Mouse (Mus musculus): ENCODE results near the gene Ppfibp1.

The Ppfibp1 gene

DNA sequence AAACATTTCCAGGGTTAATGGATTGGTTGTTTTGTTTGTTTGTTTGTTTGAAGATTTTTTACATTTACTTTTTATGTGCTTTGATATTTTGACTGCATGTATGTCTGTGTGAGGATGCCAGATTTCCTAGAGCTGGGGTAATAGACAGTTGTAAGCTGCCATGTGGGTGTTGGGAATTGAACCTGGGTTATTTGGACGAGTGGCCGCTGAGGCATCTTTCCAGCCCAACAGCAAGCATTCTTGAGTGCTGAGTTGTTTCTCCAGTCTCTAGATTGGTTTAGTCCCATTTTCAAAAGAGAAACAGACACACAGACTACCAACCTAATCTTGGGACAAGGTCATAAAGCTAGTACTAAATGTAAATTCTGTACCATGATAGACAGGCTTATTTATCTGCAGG, 22.5 kb downstream of the Ppfibp1 start:
- ATAC-seq (ENCODE audit: insufficient number of reproducible peaks, low FRiP score, low TSS enrichment): no peak

DNA sequence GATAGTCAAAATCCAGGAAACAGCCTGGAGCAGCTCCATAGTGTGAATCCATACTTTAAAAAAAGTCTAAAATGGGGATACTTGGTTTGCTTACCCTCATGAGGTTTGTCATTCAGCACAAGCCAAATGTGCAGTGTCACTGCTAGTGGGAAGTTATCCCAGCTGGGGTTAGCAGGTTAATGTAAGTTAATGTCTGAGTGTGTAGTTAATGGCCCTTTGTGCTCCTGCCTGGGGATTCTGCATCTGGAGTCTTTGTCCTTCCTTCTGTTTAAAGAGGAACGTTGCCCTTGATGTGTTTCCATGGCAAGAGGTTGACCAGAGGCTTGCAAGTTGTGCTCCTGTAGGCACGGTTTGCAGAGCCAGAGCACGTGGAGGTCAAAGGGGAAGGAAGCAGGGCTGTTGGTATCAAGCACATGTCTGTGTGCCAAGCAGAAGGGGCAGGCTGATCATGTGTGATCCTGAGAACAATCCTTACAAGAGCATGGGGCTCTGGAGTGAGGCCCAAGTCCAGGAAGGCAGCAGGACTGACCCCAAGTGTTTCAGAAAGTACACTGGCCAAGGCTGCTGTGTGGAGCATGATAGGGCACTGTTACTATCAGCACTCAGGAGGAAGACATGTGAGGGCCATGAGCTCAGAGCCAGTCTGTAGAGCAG, 24.7 kb downstream of the Ppfibp1 start:
- no peak for ATAC-seq (ENCODE audit: insufficient number of reproducible peaks, low FRiP score, low TSS enrichment)

DNA sequence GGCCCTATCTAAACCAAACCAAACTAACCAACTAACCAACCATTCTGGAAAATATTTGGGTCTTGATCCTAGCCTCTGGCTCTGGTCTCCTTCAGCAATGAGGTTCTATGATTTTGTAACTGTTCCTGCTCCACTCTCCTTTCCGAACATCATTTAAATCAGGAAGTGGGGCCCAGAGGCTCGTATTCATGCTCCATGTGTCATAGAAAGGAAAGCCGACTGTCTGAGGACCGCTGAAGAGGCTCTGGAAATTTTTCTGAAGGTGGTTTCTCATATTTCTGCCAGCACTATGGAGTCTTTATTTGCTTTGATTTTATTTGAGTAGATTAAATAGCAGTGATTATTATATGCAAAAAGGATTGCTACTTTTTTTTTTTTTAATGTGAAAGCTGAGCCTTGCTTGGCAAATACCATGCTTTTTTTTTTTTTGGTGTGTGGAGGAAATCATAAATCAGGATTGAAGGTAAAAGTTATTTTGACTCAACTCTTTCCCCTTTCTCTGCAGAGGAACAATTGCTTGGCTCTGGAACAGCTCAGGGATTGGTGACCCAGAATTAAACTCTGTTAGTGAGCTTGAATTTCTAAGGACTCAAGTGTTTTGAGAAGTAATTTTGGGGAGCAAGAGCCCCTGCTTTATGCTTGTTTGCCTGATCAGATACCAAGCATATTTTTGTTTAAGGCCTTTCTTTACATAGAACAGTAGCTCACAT, 25.4 kb downstream of the Ppfibp1 start:
- ATAC-seq (ENCODE audit: insufficient number of reproducible peaks, low FRiP score, low TSS enrichment): no peak

DNA sequence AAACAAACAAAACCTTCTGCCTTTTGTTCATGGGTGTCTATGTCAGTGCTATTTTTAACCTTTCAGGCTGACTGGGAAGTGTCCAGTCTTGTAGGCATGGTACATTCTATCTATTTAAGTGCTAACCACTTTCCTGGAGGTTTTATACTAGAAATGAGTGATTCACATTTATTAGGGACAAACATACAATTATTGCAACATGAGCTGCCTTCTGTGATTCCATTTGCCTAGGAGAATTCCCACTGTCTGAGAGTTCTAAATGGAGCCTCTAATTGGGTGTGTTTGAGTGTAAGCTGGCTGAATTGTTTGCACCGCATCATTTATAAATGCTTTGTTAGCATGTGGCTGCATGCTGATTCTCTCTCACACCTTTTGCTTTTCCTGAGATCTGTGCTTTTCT, 27.5 kb downstream of the Ppfibp1 start:
- no peak for ATAC-seq (ENCODE audit: insufficient number of reproducible peaks, low FRiP score, low TSS enrichment)

DNA sequence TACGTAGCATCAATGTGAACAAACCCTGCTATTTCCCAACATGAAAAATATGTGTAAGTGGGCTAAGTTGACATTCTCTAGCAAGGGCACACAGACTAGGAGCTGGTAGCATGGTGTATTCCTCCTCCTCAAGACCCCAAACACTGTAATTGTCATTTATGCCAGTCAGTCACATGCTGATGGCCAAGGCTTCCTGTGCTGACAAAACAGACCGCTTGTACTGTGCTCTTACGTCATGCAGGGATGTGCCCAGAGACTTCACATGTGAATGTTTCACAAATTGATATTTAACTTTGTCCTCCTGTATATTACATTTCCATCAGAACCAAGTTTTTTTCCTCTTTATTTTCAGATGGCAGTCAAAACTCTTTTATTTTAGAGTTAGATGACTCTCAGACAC, 29.1 kb downstream of the Ppfibp1 start:
- ATAC-seq (ENCODE audit: insufficient number of reproducible peaks, low FRiP score, low TSS enrichment): no peak

DNA sequence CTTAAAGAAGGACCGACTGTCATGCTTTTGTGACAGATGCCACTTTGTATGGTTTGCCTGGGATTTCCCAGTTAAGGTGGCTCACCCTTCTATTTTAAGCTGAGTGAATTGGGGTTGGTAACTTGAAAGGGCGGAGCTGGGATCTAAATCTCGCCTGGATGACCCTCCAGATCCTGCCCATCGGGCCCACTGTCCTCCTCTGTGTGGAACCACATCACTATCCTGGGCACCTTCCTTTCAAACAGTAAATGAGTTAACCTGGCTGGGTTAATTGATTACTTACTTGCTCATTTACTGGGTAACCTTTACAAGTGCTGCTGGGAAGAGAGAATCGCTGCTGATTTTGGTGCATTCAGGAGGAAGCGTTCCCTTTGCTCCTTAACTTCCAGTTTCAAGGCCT, 30.1 kb downstream of the Ppfibp1 start:
- ATAC-seq (ENCODE audit: insufficient number of reproducible peaks, low FRiP score, low TSS enrichment): no peak

DNA sequence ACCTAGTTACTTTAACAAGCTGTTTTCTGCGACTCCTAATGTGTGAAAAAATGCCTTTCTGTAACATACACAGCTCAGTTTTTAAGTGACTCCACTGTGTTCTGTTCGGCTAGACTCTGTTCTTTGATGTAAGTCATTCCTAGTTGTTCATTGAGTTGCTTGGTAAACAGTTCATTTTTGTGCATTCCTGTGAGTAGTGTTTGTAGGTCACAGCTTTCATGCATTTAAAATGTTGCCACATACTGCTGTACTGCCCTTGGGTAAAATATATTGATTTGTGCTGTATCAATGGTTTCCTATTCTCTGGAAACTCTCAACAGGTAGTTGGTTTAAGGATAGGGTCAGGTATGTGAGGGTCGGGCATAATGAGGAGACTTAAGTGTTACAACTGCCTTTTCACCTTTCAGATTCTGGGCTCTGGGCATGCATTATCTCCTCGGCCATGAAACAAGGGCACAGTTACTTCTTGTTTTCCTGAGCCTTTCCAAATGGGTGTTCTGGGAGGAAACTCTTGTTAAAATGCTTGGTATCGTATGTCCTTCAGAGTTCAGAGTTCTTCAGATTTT, 38.2 kb downstream of the Ppfibp1 start:
- ATAC-seq (ENCODE audit: insufficient number of reproducible peaks, low FRiP score, low TSS enrichment): no peak

DNA sequence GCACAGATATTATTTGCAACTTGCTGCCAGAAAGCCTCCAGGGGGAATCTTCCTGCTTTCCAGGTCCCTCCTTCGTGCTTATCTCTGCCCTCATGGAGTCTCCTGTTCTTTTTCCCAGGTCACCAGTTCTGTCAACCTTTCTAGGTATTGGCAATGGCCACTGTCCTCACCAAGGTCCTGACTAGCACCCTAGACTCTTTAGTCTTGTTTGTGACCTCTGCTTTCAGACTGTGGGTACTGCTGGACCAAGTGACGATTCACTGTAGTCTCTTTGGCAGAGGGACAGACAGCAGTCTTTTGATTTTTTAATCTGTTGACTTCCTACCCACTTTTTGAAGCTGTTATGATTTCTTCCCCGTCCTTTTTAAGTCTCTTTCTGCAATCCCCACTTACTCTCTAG, 39.8 kb downstream of the Ppfibp1 start:
- ATAC-seq (ENCODE audit: insufficient number of reproducible peaks, low FRiP score, low TSS enrichment): no peak

DNA sequence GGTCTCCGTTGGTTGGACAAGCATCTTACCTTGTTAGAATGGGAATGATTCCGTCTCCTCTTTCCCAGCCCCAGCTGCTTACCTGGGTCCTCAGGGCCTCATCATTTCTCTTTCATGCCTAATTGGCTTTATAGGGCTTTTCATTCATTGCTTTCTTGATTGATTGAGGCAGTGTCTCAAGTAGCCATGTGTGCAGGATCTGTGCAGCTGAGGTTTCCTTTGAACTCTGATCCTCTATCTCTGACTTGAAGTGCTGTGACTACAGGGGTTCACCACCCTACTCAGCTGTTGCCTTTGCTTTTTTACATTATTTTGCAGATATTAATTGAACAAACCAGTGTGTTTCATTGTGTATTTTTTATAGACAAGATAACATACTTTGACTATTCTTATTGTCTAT, 40.7 kb downstream of the Ppfibp1 start:
- no peak for ATAC-seq (ENCODE audit: insufficient number of reproducible peaks, low FRiP score, low TSS enrichment)

DNA sequence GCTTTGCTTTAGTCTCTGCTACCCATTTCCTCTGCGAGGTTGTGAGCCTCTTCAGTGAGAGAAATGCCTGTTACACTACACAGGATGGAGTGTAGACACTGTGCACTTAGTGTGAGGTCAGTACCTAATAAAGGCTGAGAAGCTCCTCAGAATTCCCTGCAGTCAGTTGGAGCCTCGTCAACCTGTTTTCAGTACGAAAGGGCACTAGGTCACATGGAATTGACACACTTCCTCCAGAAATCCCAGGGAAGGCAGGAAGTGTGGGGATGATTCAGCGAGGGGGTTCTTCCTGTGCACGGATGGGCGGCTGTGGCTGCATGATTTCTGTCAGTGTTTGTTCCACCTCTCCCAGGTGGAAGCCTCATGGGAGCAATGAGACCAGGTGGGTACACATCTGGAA, 44.8 kb downstream of the Ppfibp1 start:
- ATAC-seq (ENCODE audit: insufficient number of reproducible peaks, low FRiP score, low TSS enrichment): no peak

DNA sequence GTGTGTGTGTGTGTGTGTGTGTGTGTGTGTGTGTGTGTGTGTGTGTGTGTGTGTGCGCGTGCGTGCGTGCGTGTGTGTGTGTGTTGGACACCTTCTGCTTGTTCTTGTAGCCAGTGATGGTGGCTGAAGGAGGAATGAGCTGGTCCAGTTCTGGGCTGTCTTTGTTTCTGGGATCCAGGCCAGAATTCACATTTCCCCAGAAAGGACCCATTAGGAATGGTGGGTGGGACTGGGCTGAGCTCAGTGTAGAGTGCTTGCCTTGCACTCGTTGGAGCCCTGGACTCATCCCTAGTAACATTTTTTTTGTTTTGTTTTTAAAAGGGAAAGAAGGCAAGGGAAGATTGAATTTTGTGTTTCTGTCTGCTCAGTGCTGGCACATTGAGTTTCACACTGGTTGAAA, 47.7 kb downstream of the Ppfibp1 start:
- ATAC-seq (ENCODE audit: insufficient number of reproducible peaks, low FRiP score, low TSS enrichment): no peak

DNA sequence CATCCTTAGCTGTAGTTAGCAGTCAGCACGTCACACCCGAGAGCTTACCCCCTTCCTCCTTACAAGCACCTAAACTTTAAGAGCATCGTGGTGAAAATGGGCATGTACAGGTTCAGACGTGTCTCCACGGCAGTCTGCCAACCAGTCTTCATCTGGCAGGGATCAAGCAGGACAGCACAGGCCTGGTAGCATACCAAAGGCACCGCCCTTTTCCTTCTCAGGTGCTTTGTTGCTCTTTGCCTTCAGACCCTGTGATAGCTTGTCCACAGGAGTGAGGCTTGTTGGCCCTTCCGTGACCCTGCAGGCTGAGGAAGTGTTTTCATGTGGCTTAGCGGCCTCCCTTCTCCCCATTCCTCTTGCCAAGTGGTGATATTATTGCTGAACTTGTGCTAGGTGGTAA, 50.7 kb downstream of the Ppfibp1 start:
- ATAC-seq (ENCODE audit: insufficient number of reproducible peaks, low FRiP score, low TSS enrichment): no peak

DNA sequence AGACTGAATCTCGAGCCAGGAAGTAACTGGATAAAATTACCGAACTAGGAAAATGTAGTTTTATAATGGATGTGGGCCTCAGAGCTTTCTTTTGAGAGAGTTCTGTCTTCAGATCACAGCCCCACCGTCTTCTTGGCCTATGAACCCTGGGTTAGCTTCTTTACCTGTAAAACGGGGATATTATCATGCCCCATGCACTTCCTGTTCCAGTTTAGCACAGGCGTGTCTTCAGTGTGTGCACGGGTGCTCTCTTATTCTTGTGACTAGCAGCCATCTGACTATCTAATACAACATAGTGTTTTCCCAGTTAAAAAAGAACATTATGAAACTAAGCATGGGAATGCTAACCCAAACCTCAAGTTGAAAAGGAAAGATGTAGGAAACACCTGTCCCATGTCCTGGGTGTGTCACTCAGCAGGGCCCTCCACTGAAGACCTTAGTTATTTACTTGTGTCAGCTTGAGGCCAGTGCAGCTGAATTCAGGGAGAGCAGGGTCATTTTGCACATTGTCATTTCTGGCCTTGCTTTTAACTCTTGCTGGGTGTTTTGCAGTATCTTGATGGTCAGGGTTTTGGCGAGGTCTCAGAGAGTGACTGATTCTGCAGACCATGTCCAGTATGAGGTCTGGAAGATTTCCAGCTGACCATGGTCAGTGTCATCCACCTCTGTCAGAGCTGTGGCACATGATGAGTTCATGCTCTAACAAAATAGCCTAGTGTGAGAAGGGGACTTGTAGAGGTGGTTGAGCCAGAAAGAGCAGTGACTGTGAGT, 53.4 kb downstream of the Ppfibp1 start:
- ATAC-seq (ENCODE audit: insufficient number of reproducible peaks, low FRiP score, low TSS enrichment): no peak

DNA sequence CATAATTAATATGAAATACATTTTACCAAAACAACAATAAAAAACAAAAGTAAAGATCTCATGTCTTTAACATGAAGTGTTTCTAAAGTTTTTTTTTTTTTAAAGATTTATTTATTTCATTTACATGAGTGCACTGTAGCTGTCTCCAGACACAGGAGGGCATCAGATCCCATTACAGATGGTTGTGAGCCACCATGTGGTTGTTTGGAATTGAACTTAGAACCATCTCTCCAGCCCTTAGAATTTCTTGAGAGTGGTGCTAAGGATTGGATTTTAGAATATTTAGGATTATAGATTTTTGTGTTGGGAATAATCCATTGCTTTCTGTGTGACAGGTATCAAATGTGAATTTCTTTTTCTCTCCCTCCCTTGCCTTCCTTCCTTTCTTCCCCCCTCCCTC, 55.7 kb downstream of the Ppfibp1 start:
- no peak for ATAC-seq (ENCODE audit: insufficient number of reproducible peaks, low FRiP score, low TSS enrichment)

DNA sequence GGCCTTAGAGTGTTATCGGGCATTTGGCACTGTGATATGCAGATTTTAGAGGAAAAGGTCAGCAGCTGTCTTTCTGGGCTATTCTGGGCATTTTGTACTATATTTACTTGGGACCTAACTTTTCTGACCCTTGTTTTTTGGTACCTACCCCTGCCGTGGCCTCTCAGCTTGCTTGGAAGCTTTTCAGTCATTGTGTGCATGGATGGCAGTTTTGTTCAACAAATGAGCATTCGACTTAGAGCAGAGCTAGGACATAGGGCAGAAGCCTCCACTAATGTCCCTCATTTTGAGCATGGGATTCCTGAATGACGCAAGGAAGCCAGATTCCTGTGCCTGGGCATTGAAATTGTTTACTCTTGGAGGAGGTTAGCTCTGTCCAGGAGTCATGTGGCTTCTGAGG, 56.5 kb downstream of the Ppfibp1 start:
- ATAC-seq (ENCODE audit: insufficient number of reproducible peaks, low FRiP score, low TSS enrichment): no peak

DNA sequence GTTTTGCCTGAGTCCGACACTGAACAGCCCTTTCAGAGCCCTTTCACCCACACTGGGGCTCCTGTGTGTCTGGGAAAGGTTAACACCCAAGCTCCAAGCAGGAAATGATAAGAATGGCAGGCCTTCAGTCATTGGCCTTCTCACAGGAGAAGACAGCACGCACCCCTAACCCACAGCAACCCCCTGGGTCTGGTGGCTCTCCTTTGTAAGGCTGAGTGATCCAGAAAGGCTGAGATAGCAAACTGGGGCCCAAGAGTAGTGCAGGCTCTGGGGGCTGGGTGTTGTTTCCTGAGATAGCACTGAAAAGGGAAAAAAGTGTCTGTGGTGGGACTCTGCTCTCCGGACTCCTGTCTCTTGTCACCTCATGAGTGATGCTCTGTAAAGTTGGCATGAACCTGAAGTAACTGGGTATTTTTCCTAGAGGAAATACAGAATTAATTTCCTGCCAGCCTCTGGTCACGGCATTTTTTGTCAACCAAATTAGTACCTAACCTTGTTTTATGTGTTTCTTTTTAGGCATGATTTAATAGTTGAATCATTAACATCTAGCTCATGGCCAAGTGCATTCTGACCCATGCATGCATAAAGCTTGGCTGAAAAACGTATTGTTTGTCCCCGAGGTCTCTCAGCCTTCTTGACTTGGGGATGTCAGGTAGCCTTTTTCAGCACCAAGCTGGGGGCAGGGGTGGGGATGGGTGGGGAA, 58.2 kb downstream of the Ppfibp1 start:
- no peak for ATAC-seq (ENCODE audit: insufficient number of reproducible peaks, low FRiP score, low TSS enrichment)

DNA sequence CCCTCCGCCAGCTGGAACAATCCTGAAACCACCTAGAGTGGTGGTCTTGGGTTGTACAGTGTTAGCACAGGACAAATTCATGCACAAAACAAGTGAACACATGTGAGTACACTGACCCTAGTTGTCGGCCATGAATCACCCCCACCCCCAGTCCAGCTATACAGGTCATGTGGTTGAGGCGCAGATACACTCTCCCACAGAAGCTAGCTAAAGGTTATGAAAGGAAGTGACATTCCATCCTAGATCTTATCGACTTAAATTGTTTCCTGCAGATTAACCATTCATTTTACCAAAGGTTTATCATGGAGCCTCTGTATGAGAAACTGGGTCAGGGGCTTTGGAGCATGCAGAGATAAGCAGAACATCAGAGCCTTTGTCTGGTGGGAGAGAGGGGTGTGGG, 58.9 kb downstream of the Ppfibp1 start:
- ATAC-seq (ENCODE audit: insufficient number of reproducible peaks, low FRiP score, low TSS enrichment): no peak

DNA sequence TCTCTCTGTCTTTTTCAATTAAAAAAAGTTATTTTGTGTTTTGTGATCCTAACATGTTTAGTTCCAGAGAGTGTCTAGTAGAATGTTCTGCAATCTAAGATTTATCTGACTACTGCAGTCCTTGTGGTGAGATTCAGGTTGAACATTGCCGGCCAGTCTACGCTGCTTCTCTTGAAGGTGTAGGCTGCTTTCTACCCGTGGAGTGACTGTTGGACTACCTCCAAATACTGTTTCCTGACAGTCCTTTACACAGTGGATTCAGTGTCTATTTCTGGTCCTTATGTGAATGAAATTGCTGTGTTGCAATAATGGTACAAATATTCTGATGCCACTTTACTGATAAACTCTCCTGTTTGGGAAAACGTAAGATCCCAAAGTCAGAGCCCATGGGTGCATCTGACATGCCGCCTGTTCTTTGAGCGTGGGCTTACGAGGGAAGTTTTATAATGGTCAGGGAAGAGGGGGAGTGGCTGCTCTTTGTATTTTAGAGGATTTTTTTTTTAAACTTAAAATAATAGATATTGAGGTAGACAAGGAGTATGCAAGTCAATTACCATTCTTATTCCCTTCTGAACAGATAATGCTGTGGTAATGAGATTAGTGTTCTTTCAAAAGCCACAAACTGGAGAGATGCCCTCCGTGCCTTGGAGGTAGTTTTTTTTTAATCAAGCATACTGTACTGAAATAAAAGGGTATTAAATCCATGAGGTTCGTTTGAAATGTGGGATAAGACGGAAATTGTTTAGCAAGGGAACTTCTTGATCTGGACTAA, 61.6 kb downstream of the Ppfibp1 start:
- no peak for ATAC-seq (ENCODE audit: insufficient number of reproducible peaks, low FRiP score, low TSS enrichment)

DNA sequence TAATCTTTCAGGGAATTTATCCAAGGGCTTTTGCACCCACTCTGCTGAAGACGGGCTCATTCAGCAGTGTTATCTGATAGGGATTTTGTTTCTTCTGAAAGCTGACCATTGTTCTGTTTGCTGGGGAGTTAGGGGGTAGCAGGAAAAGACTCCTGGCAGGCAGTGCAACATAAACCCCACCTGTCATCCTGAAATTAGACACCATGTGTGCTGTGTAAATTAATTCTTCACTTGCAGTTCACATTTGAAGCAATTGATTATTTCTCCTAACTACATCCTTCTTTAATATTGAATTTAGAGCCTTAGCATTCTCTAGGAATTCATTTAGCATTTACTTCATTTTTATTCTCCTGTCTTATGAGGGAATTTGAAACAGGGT, 62.2 kb downstream of the Ppfibp1 start:
- ATAC-seq (ENCODE audit: insufficient number of reproducible peaks, low FRiP score, low TSS enrichment): no peak

DNA sequence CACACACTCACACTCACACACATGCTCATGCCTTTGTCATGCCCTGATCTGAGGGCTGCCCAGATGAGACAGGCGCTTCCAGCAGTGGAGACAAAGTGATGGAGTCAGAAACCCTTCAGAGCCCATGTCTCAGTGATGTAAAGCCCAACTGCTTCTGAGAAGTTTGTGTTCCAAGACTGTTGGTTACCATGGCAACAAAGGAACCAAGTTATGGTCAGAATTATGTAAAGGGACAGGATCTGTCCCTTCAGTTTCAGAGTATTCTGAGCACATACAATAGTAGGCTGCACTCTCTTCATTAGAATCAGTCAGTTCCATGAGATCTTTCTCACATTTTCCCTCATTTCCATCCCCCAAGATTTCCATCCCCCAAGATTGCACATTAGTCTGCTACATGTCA, 66.0 kb downstream of the Ppfibp1 start, which contains the start of gene 1700034J05Rik:
Gene 1700034J05Rik, minus strand, starts transcription at position 165 of the 400 bp plus-strand sequence.
- no peak for ATAC-seq (ENCODE audit: insufficient number of reproducible peaks, low FRiP score, low TSS enrichment)

Measured in cerebellum, adult (tissue).